Mouse (Mus musculus): Measurements from ENCODE around the gene Krtap9-1. TPM values are rescaled to one million over a fixed set of nuclear protein-coding genes. Genes with fewer than 3 reads are reported as not detected.
"Not testable (repeated sequence)": the region's sequence is repeated elsewhere in the genome, so short reads cannot be mapped to it uniquely, and the experiment has no call there.

Krtap9-1 gene
- polyA plus RNA-seq, 1 experiment from 2014 or later, result not detected

DNA sequence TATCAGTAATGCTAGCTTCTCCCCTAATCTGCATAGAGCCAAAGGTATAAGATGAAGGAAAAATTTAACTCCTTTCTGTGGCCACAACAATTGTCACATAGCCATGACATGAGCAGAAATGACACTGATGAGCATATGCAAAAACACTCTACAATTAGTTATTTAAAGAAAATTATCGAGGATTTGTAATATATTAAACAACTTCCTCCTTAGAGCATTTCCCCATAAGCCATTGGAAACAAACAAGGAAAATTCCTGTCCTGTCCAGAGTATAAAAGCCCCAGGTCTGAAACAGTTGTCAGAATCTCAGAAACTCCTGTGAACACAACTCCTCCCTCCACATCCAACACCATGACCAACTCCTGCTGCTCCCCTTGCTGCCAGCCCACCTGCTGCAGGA is 9.0 kb upstream of the Krtap9-1 start, which contains the start of gene Gm11559:
Gm11559 (plus strand) TSS at position 301 of the 400 bp plus-strand sequence.
- WGBS, result 66% methylated on average over 1 of the region's 1 CpGs
- not testable (repeated sequence) for H3K4me1 ChIP-seq (ENCODE audit: control insufficient read depth, insufficient read depth, low read length); H3K36me3 ChIP-seq (replicated peaks; ENCODE audit: control insufficient read depth, insufficient read depth, low read depth, low read length); ATAC-seq (replicated peaks; ENCODE audit: insufficient number of reproducible peaks, low FRiP score, low TSS enrichment, low read depth); H3K4me3 ChIP-seq (ENCODE audit: low read depth, low read length); H3K9ac ChIP-seq (replicated peaks; ENCODE audit: low read length); H3K4me2 ChIP-seq (ENCODE audit: low read depth, low read length); H3K27ac ChIP-seq (replicated peaks; ENCODE audit: low read depth, low read length); DNase-seq (ENCODE audit: low spot score); H3K27me3 ChIP-seq (ENCODE audit: control insufficient read depth, insufficient read depth, low read length); H3K9me3 ChIP-seq (replicated peaks; ENCODE audit: control insufficient read depth, low read length)

- WGBS, result 60% methylated on average over 1 of the region's 1 CpGs
- ATAC-seq (replicated peaks; ENCODE audit: insufficient number of reproducible peaks, low FRiP score, low TSS enrichment, low read depth); H3K9me3 ChIP-seq (replicated peaks; ENCODE audit: control insufficient read depth, low read length): not testable (repeated sequence)
These were observed 5.7 kb downstream of the Krtap9-1 start, which contains the start of gene Gm11567 for GRCm38 (mm10) chr11:99878887-99879286. TSS of gene Gm11567 (plus strand) at chr11:99879187.

GRCm38 (mm10) chr11:99907620-99908019 is 34.4 kb downstream of the Krtap9-1 start, which contains the start of gene Krtap31-1:
TSS of gene Krtap31-1 (plus strand) at chr11:99907920.
- Histone ChIP-seq H3K36me3 (replicated peaks; ENCODE audit: control insufficient read depth, insufficient read depth, low read depth, low read length) (no peaks in the 10 kb centered on the region), H3K27me3 (ENCODE audit: control insufficient read depth, insufficient read depth, low read length) (no peaks in the 10 kb centered on the region), H3K4me3 (ENCODE audit: low read depth, low read length) (no peak within 1 kb of the TSS), H3K9me3 (replicated peaks; ENCODE audit: control insufficient read depth, low read length) (no peaks in the 10 kb centered on the region), H3K4me2 (ENCODE audit: low read depth, low read length) (no peak within 1 kb of the TSS), H3K4me1 (ENCODE audit: control insufficient read depth, insufficient read depth, low read length) (no peaks in the 10 kb centered on the region), H3K9ac (replicated peaks; ENCODE audit: low read length) (no peak within 1 kb of the TSS), H3K27ac (replicated peaks; ENCODE audit: low read depth, low read length) (no peak within 1 kb of the TSS)
- 79% methylated on average over 2 of the region's 2 CpGs for WGBS
- DNase-seq (ENCODE audit: low spot score), result no peak
- no peak for ATAC-seq (replicated peaks; ENCODE audit: insufficient number of reproducible peaks, low FRiP score, low TSS enrichment, low read depth)

More at GRCm38 (mm10) chr11:99878887-99879286, 5.7 kb downstream of the Krtap9-1 start, which contains the start of gene Gm11567:
- not testable (repeated sequence) for H3K27me3 ChIP-seq (ENCODE audit: control insufficient read depth, insufficient read depth, low read length); H3K4me2 ChIP-seq (ENCODE audit: low read depth, low read length); H3K9ac ChIP-seq (replicated peaks; ENCODE audit: low read length); H3K36me3 ChIP-seq (replicated peaks; ENCODE audit: control insufficient read depth, insufficient read depth, low read depth, low read length); H3K27ac ChIP-seq (replicated peaks; ENCODE audit: low read depth, low read length); H3K4me1 ChIP-seq (ENCODE audit: control insufficient read depth, insufficient read depth, low read length); H3K4me3 ChIP-seq (ENCODE audit: low read depth, low read length); DNase-seq (ENCODE audit: low spot score)

DNA sequence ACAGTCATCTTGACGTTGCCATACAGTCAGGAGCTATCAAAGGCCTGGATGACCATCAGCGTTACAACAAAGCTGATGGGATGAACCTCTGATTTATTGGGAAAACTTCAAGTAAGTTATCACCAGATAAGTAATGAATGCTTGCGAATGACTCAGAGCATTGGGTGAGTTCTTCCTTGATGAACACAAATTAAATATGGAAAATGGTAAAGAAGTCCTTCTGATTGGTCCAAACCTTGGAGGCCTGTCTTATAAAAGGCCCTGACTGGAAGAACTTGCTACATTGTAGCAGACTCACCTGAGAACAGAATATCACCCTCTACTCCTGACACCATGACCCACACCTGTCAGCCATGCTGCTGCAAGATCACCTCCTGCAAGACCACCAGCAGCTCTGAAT is 41.3 kb downstream of the Krtap9-1 start, which contains the start of gene Gm11565:
Gm11565 (plus strand) TSS at position 301 of the 400 bp plus-strand sequence.
- no peaks in the 10 kb centered on the region for H3K36me3 ChIP-seq (replicated peaks; ENCODE audit: control insufficient read depth, insufficient read depth, low read depth, low read length)
- H3K4me2 ChIP-seq (ENCODE audit: low read depth, low read length), result no peak within 1 kb of the TSS
- DNase-seq (ENCODE audit: low spot score), result no peak
- no peak within 1 kb of the TSS for H3K9ac ChIP-seq (replicated peaks; ENCODE audit: low read length)
- WGBS, result 91% methylated on average over 3 of the region's 3 CpGs
- no peaks in the 10 kb centered on the region for H3K27me3 ChIP-seq (ENCODE audit: control insufficient read depth, insufficient read depth, low read length)
- no peak for ATAC-seq (replicated peaks; ENCODE audit: insufficient number of reproducible peaks, low FRiP score, low TSS enrichment, low read depth)
- no peaks in the 10 kb centered on the region for H3K4me1 ChIP-seq (ENCODE audit: control insufficient read depth, insufficient read depth, low read length)
- H3K27ac ChIP-seq (replicated peaks; ENCODE audit: low read depth, low read length), result no peak within 1 kb of the TSS
- no peaks in the 10 kb centered on the region for H3K9me3 ChIP-seq (replicated peaks; ENCODE audit: control insufficient read depth, low read length)
- H3K4me3 ChIP-seq (ENCODE audit: low read depth, low read length), result no peak within 1 kb of the TSS

Other genes starting within 250 kb of the Krtap9-1 start
- not detected in 2 replicates for gene Krtap4-1, start 245.2 kb upstream of the Krtap9-1 start, polyA plus RNA-seq (2014; fragmentation: Nextera tagmentation; extraction: Ambion mirVana)
- gene Krtap4-2, start 238.3 kb upstream of the Krtap9-1 start, polyA plus RNA-seq (2014; fragmentation: Nextera tagmentation; extraction: Ambion mirVana), result not detected in 2 replicates
- gene Krtap4-7, start 229.3 kb upstream of the Krtap9-1 start, polyA plus RNA-seq (2014; fragmentation: Nextera tagmentation; extraction: Ambion mirVana), result not detected in 2 replicates
- not detected in 2 replicates for gene Gm11555, start 223.2 kb upstream of the Krtap9-1 start, polyA plus RNA-seq (2014; fragmentation: Nextera tagmentation; extraction: Ambion mirVana)
- gene Gm11563, start 214.4 kb upstream of the Krtap9-1 start, polyA plus RNA-seq (2014; fragmentation: Nextera tagmentation; extraction: Ambion mirVana), result not detected in 2 replicates
- gene Krtap4-6, start 207.4 kb upstream of the Krtap9-1 start, polyA plus RNA-seq (2014; fragmentation: Nextera tagmentation; extraction: Ambion mirVana), result not detected in 2 replicates
- gene Gm14190, start 182.6 kb upstream of the Krtap9-1 start, polyA plus RNA-seq (2014; fragmentation: Nextera tagmentation; extraction: Ambion mirVana), result not detected in 2 replicates
- gene Gm14180, start 139.1 kb upstream of the Krtap9-1 start, polyA plus RNA-seq (2014; fragmentation: Nextera tagmentation; extraction: Ambion mirVana), result not detected in 2 replicates
- gene Gm11595, start 100.5 kb upstream of the Krtap9-1 start, polyA plus RNA-seq (2014; fragmentation: Nextera tagmentation; extraction: Ambion mirVana), result not detected in 2 replicates
- gene Krtap4-8, start 92.7 kb upstream of the Krtap9-1 start, polyA plus RNA-seq (2014; fragmentation: Nextera tagmentation; extraction: Ambion mirVana), result not detected in 2 replicates
- gene Krtap4-9, start 88.2 kb upstream of the Krtap9-1 start, polyA plus RNA-seq (2014; fragmentation: Nextera tagmentation; extraction: Ambion mirVana), result not detected in 2 replicates
- gene Gm11596, start 79.9 kb upstream of the Krtap9-1 start, polyA plus RNA-seq (2014; fragmentation: Nextera tagmentation; extraction: Ambion mirVana), result not detected in 2 replicates
- not detected in 2 replicates for gene Gm11569, start 74.5 kb upstream of the Krtap9-1 start, polyA plus RNA-seq (2014; fragmentation: Nextera tagmentation; extraction: Ambion mirVana)
- gene Gm11554, start 68.9 kb upstream of the Krtap9-1 start, polyA plus RNA-seq (2014; fragmentation: Nextera tagmentation; extraction: Ambion mirVana), result not detected in 2 replicates
- not detected in 2 replicates for gene Krtap4-13, start 63.5 kb upstream of the Krtap9-1 start, polyA plus RNA-seq (2014; fragmentation: Nextera tagmentation; extraction: Ambion mirVana)
- gene Gm11564, start 57.7 kb upstream of the Krtap9-1 start, polyA plus RNA-seq (2014; fragmentation: Nextera tagmentation; extraction: Ambion mirVana), result not detected in 2 replicates
- not detected in 2 replicates for gene 2300003K06Rik, start 35.3 kb upstream of the Krtap9-1 start, polyA plus RNA-seq (2014; fragmentation: Nextera tagmentation; extraction: Ambion mirVana)
- gene Krtap4-16, start 21.8 kb upstream of the Krtap9-1 start, polyA plus RNA-seq (2014; fragmentation: Nextera tagmentation; extraction: Ambion mirVana), result not detected in 2 replicates
- gene Gm11568, start 15.5 kb upstream of the Krtap9-1 start, polyA plus RNA-seq (2014; fragmentation: Nextera tagmentation; extraction: Ambion mirVana), result not detected in 2 replicates
- not detected in 2 replicates for gene Gm11559, start 8.9 kb upstream of the Krtap9-1 start, polyA plus RNA-seq (2014; fragmentation: Nextera tagmentation; extraction: Ambion mirVana)
- not detected in 2 replicates for gene Gm11567, start 5.8 kb downstream of the Krtap9-1 start, polyA plus RNA-seq (2014; fragmentation: Nextera tagmentation; extraction: Ambion mirVana)
- gene Krtap31-1, start 34.5 kb downstream of the Krtap9-1 start, polyA plus RNA-seq (2014; fragmentation: Nextera tagmentation; extraction: Ambion mirVana), result not detected in 2 replicates
- not detected in 2 replicates for gene Gm11565, start 41.4 kb downstream of the Krtap9-1 start, polyA plus RNA-seq (2014; fragmentation: Nextera tagmentation; extraction: Ambion mirVana)
- gene Krtap31-2, start 62.9 kb downstream of the Krtap9-1 start, polyA plus RNA-seq (2014; fragmentation: Nextera tagmentation; extraction: Ambion mirVana), result not detected in 2 replicates
- not detected in 2 replicates for gene Krtap9-5, start 75.1 kb downstream of the Krtap9-1 start, polyA plus RNA-seq (2014; fragmentation: Nextera tagmentation; extraction: Ambion mirVana)
- not detected in 2 replicates for gene Krtap29-1, start 105.7 kb downstream of the Krtap9-1 start, polyA plus RNA-seq (2014; fragmentation: Nextera tagmentation; extraction: Ambion mirVana)
- gene Krtap16-1, start 113.2 kb downstream of the Krtap9-1 start, polyA plus RNA-seq (2014; fragmentation: Nextera tagmentation; extraction: Ambion mirVana), result not detected in 2 replicates
- not detected in 2 replicates for gene Krtap17-1, start 120.6 kb downstream of the Krtap9-1 start, polyA plus RNA-seq (2014; fragmentation: Nextera tagmentation; extraction: Ambion mirVana)
- gene Krt33a, start 142.8 kb downstream of the Krtap9-1 start, polyA plus RNA-seq (2014; fragmentation: Nextera tagmentation; extraction: Ambion mirVana), result not detected in 2 replicates
- not detected in 2 replicates for gene Krt33b, start 156.5 kb downstream of the Krtap9-1 start, polyA plus RNA-seq (2014; fragmentation: Nextera tagmentation; extraction: Ambion mirVana)
- not detected in 2 replicates for gene Krt34, start 168.2 kb downstream of the Krtap9-1 start, polyA plus RNA-seq (2014; fragmentation: Nextera tagmentation; extraction: Ambion mirVana)
- not detected in 2 replicates for gene Krt31, start 177.2 kb downstream of the Krtap9-1 start, polyA plus RNA-seq (2014; fragmentation: Nextera tagmentation; extraction: Ambion mirVana)
- not detected in 2 replicates for gene Krt32, start 214.8 kb downstream of the Krtap9-1 start, polyA plus RNA-seq (2014; fragmentation: Nextera tagmentation; extraction: Ambion mirVana)
- gene Krt35, start 222.9 kb downstream of the Krtap9-1 start, polyA plus RNA-seq (2014; fragmentation: Nextera tagmentation; extraction: Ambion mirVana), result not detected in 2 replicates
- 0.13 TPM in 1 of 2 replicates, not detected in the other for gene Krt36, start 232.2 kb downstream of the Krtap9-1 start, polyA plus RNA-seq (2014; fragmentation: Nextera tagmentation; extraction: Ambion mirVana)
- not detected in 2 replicates for gene Krt13, start 248.2 kb downstream of the Krtap9-1 start, polyA plus RNA-seq (2014; fragmentation: Nextera tagmentation; extraction: Ambion mirVana)